Mouse (Mus musculus): ENCODE measurements around the gene Apoe. TPM values are rescaled to one million over a fixed set of nuclear protein-coding genes. Genes with fewer than 3 reads are reported as not detected.
A peak's percentile ranks its signal among the peaks of the same experiment; 100 is the strongest.

The Apoe gene
- total RNA-seq (2022) = 100 to 1,000 TPM; 172 to 309 (median 253) TPM

GRCm38 (mm10) chr7:19698907-19699826 lies at the start of gene Apoe:
Gene Apoe (minus strand): TSS chr7:19699188.
- DNase-seq (ENCODE audit: low spot score) = peak; percentile 63

DNA sequence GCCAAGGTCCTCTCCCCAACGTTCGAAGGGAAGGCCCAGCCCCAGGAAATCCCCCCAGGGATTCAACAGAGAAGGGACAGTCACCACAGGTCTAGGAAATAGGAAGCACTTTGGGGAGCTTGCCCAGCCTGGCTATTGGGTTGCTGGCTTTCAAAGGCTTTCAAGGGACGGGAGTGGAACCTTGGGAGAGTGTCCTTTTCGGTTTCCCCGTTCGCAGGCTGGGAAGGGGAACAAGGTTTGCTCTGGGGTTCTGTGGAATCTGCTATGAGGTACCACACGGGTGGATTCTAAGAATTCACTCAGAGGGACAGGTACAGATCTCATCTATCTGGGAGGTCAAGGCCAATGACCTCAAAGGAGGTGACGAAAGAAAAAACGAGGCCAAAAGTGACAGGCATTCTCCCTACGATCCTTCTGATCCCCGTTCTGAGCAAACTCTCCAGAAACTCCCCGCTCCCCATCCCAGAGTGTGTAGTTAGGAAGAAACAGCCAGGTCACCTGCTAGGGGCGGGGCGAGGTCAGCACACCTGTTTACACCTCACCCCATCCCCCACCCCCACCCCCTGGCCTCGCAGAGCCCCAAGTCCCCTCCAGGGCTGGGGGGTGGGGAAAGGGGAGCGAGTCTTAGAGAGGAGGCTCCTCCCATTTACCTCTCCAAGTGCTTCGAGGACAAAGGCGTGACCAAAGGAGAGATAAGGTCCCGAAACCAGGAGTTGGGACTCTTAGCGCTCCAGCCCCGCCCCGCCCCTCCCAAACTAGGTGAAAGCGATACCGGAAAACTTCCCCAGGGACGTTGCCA lies 48.6 kb upstream of the Apoe start:
- DNase-seq (ENCODE audit: low spot score) = no peak

- DNase-seq (ENCODE audit: low spot score) = no peak
These were observed 47.6 kb upstream of the Apoe start for GRCm38 (mm10) chr7:19746426-19747201.

- no peak for DNase-seq (ENCODE audit: low spot score)
These were observed 47.0 kb upstream of the Apoe start for GRCm38 (mm10) chr7:19745971-19746370.

- peak; percentile 77 for DNase-seq (ENCODE audit: low spot score)
These were observed 45.8 kb upstream of the Apoe start for GRCm38 (mm10) chr7:19744590-19745385.

- no peak for DNase-seq (ENCODE audit: low spot score)
These were observed 44.8 kb upstream of the Apoe start for GRCm38 (mm10) chr7:19743791-19744190.

- no peak for DNase-seq (ENCODE audit: low spot score)
These were observed 43.5 kb upstream of the Apoe start for GRCm38 (mm10) chr7:19742468-19742867.

DNA sequence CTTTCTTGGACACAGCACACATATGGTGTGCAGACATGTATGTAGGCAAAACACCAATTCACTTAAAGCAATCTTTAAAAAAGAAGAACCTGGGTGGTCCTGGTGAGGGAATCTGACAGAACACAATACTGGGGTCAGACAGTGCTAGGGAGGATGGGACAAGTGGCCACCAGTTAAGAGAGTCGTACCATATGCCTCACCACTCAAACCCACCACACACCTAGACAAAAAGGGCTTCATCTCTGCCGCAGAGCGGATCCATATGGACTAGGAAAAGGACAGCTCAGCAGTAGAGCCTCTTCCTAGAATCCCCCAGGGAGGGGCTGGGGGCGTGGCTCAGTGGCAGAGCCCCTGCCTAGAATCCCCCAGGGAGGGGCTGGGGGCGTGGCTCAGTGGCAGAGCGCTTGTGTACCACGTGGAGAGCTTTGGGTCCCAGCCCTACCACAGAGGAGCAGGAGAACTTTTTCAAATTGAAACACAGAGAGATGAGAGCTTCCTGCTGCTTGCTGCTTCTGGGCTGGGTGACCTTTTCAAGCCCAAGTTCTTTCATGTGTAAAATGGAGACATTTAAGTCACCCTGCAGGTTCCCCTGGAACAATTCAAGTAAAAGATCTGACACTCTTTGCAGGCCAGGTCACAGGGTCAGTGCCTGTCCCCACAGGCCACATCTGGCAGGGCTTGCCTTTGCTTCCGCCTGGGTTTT lies 42.5 kb upstream of the Apoe start:
- no peak for DNase-seq (ENCODE audit: low spot score)

DNA sequence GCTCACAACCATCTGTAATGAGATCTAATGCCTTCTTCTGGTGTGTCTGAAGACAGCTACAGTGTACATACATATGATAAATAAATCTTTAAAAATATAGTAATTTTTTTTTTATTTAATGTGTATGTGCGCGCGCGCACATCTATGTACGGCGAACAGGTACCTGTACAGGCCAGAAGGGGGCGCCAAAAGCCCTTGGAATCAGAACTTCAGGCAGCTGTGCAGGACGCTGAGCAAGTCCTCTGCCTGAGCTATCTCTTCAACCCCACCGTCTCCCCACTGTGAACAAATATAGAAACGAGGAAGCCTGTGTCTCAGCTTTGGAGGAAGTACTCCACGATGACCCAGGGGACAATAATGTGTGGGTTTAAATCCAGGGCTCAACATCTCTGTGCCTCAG lies 41.3 kb upstream of the Apoe start:
- no peak for DNase-seq (ENCODE audit: low spot score)

- no peak for DNase-seq (ENCODE audit: low spot score)
These were observed 39.8 kb upstream of the Apoe start for GRCm38 (mm10) chr7:19738771-19739170.

- no peak for DNase-seq (ENCODE audit: low spot score)
These were observed 37.5 kb upstream of the Apoe start for GRCm38 (mm10) chr7:19736389-19737057.

GRCm38 (mm10) chr7:19734178-19734666 lies 35.2 kb upstream of the Apoe start:
- no peak for DNase-seq (ENCODE audit: low spot score)

DNA sequence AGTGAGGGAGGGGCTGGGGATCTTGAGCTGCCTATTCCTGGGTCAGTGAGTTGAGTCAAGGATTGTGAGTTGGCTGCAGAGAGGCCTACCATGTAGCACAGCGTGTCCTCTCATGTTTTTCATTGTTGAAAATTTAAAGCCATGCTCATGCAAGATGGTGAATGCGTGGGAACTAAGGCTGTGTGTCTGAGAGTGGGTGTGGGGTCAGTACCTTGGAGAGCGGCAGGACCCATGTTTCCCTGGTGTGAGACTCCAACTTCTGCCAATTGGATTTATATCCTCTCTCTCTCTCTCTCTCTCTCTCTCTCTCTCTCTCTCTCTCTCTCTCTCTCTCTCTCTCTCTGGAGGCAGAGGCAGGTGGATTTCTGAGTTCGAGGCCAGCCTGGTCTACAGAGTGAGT lies 27.6 kb upstream of the Apoe start:
- no peak for DNase-seq (ENCODE audit: low spot score)

- DNase-seq (ENCODE audit: low spot score) = no peak
These were observed 25.2 kb upstream of the Apoe start for GRCm38 (mm10) chr7:19724167-19724566.

- peak; percentile 77 for DNase-seq (ENCODE audit: low spot score)
These were observed 23.8 kb upstream of the Apoe start for GRCm38 (mm10) chr7:19722754-19723195.

GRCm38 (mm10) chr7:19719200-19719599 lies 20.2 kb upstream of the Apoe start:
- DNase-seq (ENCODE audit: low spot score) = no peak

DNA sequence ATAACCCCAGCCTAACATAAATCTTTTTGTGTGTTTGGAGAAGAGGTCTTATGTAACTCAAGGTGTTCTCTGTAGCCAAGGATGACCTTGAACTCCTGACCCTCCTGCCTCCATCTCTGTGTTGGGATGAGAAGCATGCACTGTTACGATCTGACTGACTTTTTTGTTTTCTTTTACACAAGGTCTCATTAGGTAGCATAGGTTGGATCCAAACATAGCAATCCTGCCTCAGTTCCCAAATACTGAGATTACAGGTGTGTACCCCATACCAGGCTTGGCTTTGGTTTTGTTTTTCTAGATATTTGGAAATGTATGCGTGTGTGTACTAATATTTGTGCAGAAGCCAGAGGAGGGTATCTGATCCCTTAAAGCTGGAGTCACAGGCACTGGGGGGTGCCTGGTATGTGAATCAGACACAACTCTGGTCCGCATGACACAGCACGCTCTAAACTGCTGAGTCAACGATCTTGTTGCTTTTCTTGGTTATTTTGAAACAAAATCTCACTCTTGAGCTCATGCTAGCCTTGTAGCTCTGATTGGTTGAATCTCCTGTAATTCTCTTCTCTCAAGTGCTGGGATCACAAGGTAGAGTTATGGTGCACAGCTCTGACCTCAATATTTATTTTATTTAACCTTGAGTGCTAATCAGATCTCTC lies 19.4 kb upstream of the Apoe start:
- DNase-seq (ENCODE audit: low spot score) = no peak

GRCm38 (mm10) chr7:19717346-19717745 lies 18.4 kb upstream of the Apoe start:
- DNase-seq (ENCODE audit: low spot score) = no peak

- no peak for DNase-seq (ENCODE audit: low spot score)
These were observed 17.8 kb upstream of the Apoe start for GRCm38 (mm10) chr7:19716822-19717221.

Measured in heart, adult 8-10 months (tissue).